In genomic region chr2:146262215-146262614, GRCm38 (mm10) we compare ENCODE assay signal across 12 mouse cellular contexts. TPM values are rescaled to one million over a fixed set of nuclear protein-coding genes. Genes with fewer than 3 reads are reported as not detected.
DNase-seq lines count a peak whose midpoint lies in the region; ATAC-seq lines count a peak whose summit lies in the region.
"Had no signal": no experiment of that assay in that cellular context is flagged by ENCODE, and none has a peak within 500 bp of the region (broad histone marks: within the 10 kb centered on the region; RNA-seq: fewer than 3 reads in every experiment).

No protein-coding gene starts in this region.

- H3K9ac ChIP-seq in hindbrain, embryonic 11.5 days (ENCODE audit: low read depth, low read length): no peak overlapping the region
- no peak overlapping the region for H3K9ac ChIP-seq in midbrain, embryonic 14.5 days (replicated peaks; ENCODE audit: low read length)
- H3K9ac ChIP-seq: liver, embryonic 14.5 days had no signal

- no peaks in the 10 kb centered on the region for H3K9me3 ChIP-seq in hindbrain, embryonic 11.5 days (ENCODE audit: control insufficient read depth, low read length)
- no peaks in the 10 kb centered on the region for H3K9me3 ChIP-seq in midbrain, embryonic 14.5 days (ENCODE audit: control insufficient read depth, low read length)

- DNase-seq in MN1 (ENCODE audit: low spot score): peak; percentile 60
- peak; percentile 71 for DNase-seq in embryo, embryonic 11 days
- DNase-seq in hindbrain, embryonic 11.5 days (ENCODE audit: low spot score): peak; percentile 63
- peak; percentile 76 for DNase-seq in midbrain, embryonic 14.5 days
- no peak for DNase-seq in layer of hippocampus, postnatal 25 days (ENCODE audit: extremely low spot score in 1 of 2, low spot score in 1 of 2)
- no peak for DNase-seq in lung, postnatal 4 days
- no peak for DNase-seq in layer of hippocampus, adult 8-10 months (ENCODE audit: low spot score in 2 of 2)
- DNase-seq: kidney, adult 8-10 months; spleen, adult 18-20 months had no signal

- no peak overlapping the region for H3K4me2 ChIP-seq in hindbrain, embryonic 11.5 days (replicated peaks; ENCODE audit: low read depth, low read length)
- no peak overlapping the region for H3K4me2 ChIP-seq in midbrain, embryonic 14.5 days (ENCODE audit: low read length)

- ATAC-seq in hindbrain, embryonic 11.5 days (ENCODE audit: low FRiP score): peak; percentile 93
- ATAC-seq in midbrain, embryonic 14.5 days (ENCODE audit: low FRiP score, low TSS enrichment): peak; percentile 86

- no peaks in the 10 kb centered on the region for H3K36me3 ChIP-seq in hindbrain, embryonic 11.5 days (ENCODE audit: control insufficient read depth, insufficient read depth, low read length)
- no peaks in the 10 kb centered on the region for H3K36me3 ChIP-seq in midbrain, embryonic 14.5 days (ENCODE audit: control insufficient read depth, insufficient read depth, low read length)

- no peaks in the 10 kb centered on the region for H3K4me1 ChIP-seq in hindbrain, embryonic 11.5 days (replicated peaks; ENCODE audit: control insufficient read depth, insufficient read depth, low read length)
- peaks cover 47% of the 10 kb centered on the region for H3K4me1 ChIP-seq in midbrain, embryonic 14.5 days (ENCODE audit: control insufficient read depth, insufficient read depth, low read length)

- H3K27me3 ChIP-seq in hindbrain, embryonic 11.5 days (ENCODE audit: control insufficient read depth, insufficient read depth, low read length): no peaks in the 10 kb centered on the region
- no peaks in the 10 kb centered on the region; the same call in 1 of the 2 replicates for H3K27me3 ChIP-seq in midbrain, embryonic 14.5 days (ENCODE audit: control insufficient read depth, insufficient read depth, low read length)

- no peak overlapping the region for H3K4me3 ChIP-seq in hindbrain, embryonic 11.5 days (ENCODE audit: low read depth, low read length)
- H3K4me3 ChIP-seq in midbrain, embryonic 14.5 days (replicated peaks; ENCODE audit: low read depth, low read length): no peak overlapping the region
- H3K4me3 ChIP-seq: myocyte had no signal

- H3K27ac ChIP-seq in hindbrain, embryonic 11.5 days (ENCODE audit: low read depth, low read length): peak overlapping the region; percentile 31; the same call in 1 of the 2 replicates
- peak overlapping the region; percentile 49 for H3K27ac ChIP-seq in midbrain, embryonic 14.5 days (replicated peaks; ENCODE audit: low read depth, low read length)
- H3K27ac ChIP-seq: liver, embryonic 14.5 days had no signal

- 11% methylated on average over 10 of the region's 10 CpGs for WGBS in hindbrain, embryonic 11.5 days
- 3% methylated on average over 10 of the region's 10 CpGs for WGBS in midbrain, embryonic 14.5 days

RNA-seq across cellular contexts. Expression of gene Insm1, which starts 40.5 kb away (rescaled TPM):
- polyA plus RNA-seq in hindbrain, embryonic 11.5 days (2014; fragmentation: Nextera tagmentation; extraction: Ambion mirVana): 11.9 and 12.3 TPM in 2 replicates
- 5.8 and 7.6 TPM in 2 replicates for polyA plus RNA-seq in midbrain, embryonic 14.5 days (2014; fragmentation: Nextera tagmentation; extraction: Ambion mirVana)
- 1 to 10 TPM; 7.5 to 8.6 TPM for total RNA-seq in layer of hippocampus, postnatal 25 days (2021)
- total RNA-seq in layer of hippocampus, adult 8-10 months (2022): 1 to 10 TPM; 5.6 to 6.6 (median 5.8) TPM
- total RNA-seq: heart, adult 8-10 months had no signal
- polyA plus RNA-seq: myocyte had no signal

Comparison
In these comparisons a context has a peak if more than half of its experiments do, and no peak if none do; other contexts are left out.
1. DNase-seq: peak in MN1 (single experiment), embryo, embryonic 11 days (single experiment), hindbrain, embryonic 11.5 days (single experiment) and midbrain, embryonic 14.5 days (single experiment); none in layer of hippocampus, postnatal 25 days (0 of 2), lung, postnatal 4 days (0 of 2) and layer of hippocampus, adult 8-10 months (0 of 2).